Mouse (Mus musculus) heart, postnatal 0 days (tissue): ENCODE measurements around the gene Sec14l2. TPM values are rescaled to one million over a fixed set of nuclear protein-coding genes. Genes with fewer than 3 reads are reported as not detected.
"Not testable (repeated sequence)": the region's sequence is repeated elsewhere in the genome, so short reads cannot be mapped to it uniquely, and the experiment has no call there.

Experiments
- ATAC-seq: fragments of 200-750 bp; cut with Nextera tagmentation; 2 replicates; pipeline ENCODE4 v1.8.0; 2017; ENCODE audit warnings: low read depth, moderate number of reproducible peaks, moderate library complexity; ENCODE audit not compliant: insufficient read depth
- DNase-seq: peaks from one replicate; pipeline ENCODE4 v3.0.0-alpha.2; 2016; ENCODE audit warnings: low spot score
- H3K27ac ChIP-seq: fragments of 300-500 bp; sonication (generic); 2 replicates; pipeline ENCODE4 v1.5.1; 2014; ENCODE audit warnings: low read depth, mild to moderate bottlenecking
- H3K27me3 ChIP-seq: fragments of 300-500 bp; sonication (generic); 2 replicates; pipeline ENCODE4 v1.6.1; 2014; ENCODE audit warnings: low read length, mixed read lengths; ENCODE audit not compliant: control insufficient read depth, insufficient read depth
- H3K36me3 ChIP-seq: fragments of 300-500 bp; sonication (generic); replicated peaks from 2 replicates; pipeline ENCODE4 v1.6.1; 2014; ENCODE audit warnings: low read length, mixed read lengths; ENCODE audit not compliant: control insufficient read depth, insufficient read depth
- H3K4me1 ChIP-seq: fragments of 300-500 bp; sonication (generic); 2 replicates; pipeline ENCODE4 v1.6.1; 2014; ENCODE audit warnings: antibody characterized with exemption; ENCODE audit not compliant: control insufficient read depth, insufficient read depth
- H3K4me2 ChIP-seq: fragments of 300-500 bp; sonication (generic); 2 replicates; pipeline ENCODE4 v1.6.1; 2014; ENCODE audit warnings: low read depth, mild to moderate bottlenecking, low read length, moderate library complexity
- H3K4me3 ChIP-seq: fragments of 300-500 bp; sonication (generic); 2 replicates; pipeline ENCODE4 v1.5.1; 2014; ENCODE audit warnings: low read depth, low read length
- H3K9ac ChIP-seq: fragments of 300-500 bp; sonication (generic); replicated peaks from 2 replicates; pipeline ENCODE4 v1.6.1; 2014; ENCODE audit warnings: low read depth, low read length, mixed read lengths
- H3K9me3 ChIP-seq: fragments of 300-500 bp; sonication (generic); replicated peaks from 2 replicates; pipeline ENCODE4 v1.6.1; 2016; ENCODE audit warnings: low read length; ENCODE audit not compliant: control insufficient read depth
- CTCF ChIP-seq: IDR thresholded peaks from 2 replicates; pipeline ENCODE4 v1.5.1; 2016; ENCODE audit warnings: antibody characterized with exemption, control low read depth, low read depth
- EP300 ChIP-seq: IDR thresholded peaks from 2 replicates; pipeline ENCODE4 v1.6.1; 2016; ENCODE audit warnings: antibody characterized with exemption, low read depth
- WGBS: fragments of 180-500 bp; shearing (Covaris S2); extraction: QIAGEN DNeasy Blood & Tissue Kit; methylation state at CpG from one replicate; pipeline ENCODE4 v1.1.7; 2014; 5-methylcytosine and 5-hydroxymethylcytosine counted together
- polyA plus RNA-seq: library from polyadenylated mRNA; unstranded; fragments of >200 nt; fragmentation: Nextera tagmentation; extraction: Ambion mirVana; gene quantifications from 2 replicates; pipeline ENCODE4 v1.2.1, GENCODE M21; 2015
- total RNA-seq: library from RNA; depleted of rRNA; stranded (reverse); fragments of >200 nt; gene quantifications from 2 replicates; pipeline ENCODE4 v1.2.3, GENCODE M21; 2014; ENCODE audit warnings: low replicate concordance

Sec14l2 gene
- total and polyA plus RNA-seq, 2 experiments from 2014 or later, result 0.27 to 0.49 TPM

- H3K9me3 ChIP-seq, result no peaks in the 10 kb centered on the region
- 62% methylated on average over 6 of the region's 6 CpGs for WGBS
- no peak overlapping the region for H3K4me2 ChIP-seq
- DNase-seq (no peak), ATAC-seq (no peak)
- no peak overlapping the region for H3K9ac ChIP-seq
- H3K27me3 ChIP-seq, result peaks cover 11% of the 10 kb centered on the region; the same call in 1 of the 2 replicates
- H3K27ac ChIP-seq, result no peak overlapping the region
- peaks cover 16% of the 10 kb centered on the region for H3K4me1 ChIP-seq
- no peak overlapping the region for H3K4me3 ChIP-seq
- TF ChIP-seq EP300, result no peak
- no peak for TF ChIP-seq CTCF
- H3K36me3 ChIP-seq, result no peaks in the 10 kb centered on the region
These were observed 9.2 kb downstream of the Sec14l2 start for GRCm38 (mm10) chr11:4113970-4114369.

DNA sequence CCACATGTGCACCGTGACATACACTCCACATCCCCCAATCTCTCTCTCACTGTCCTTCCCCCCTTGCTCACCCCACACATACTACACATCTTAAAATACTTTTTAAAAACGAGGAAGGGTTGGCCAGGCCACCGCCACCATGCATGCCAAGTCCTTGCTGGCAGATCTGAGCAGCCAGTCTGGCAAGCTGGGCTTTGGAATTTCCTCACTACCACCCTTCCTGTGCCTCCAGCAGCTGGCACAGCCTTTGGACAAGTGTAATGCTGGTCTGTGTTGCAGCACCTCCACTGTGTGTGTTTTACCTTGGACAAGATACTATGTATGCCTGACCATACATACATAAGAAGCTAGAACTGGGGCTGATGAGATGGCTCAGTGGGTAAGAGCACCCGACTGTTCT is 9.7 kb downstream of the Sec14l2 start:
- no peak for TF ChIP-seq EP300
- no peak for TF ChIP-seq CTCF
- Histone ChIP-seq H3K27ac (no peak overlapping the region), H3K27me3 (peaks cover 11% of the 10 kb centered on the region; the same call in 1 of the 2 replicates), H3K4me3 (no peak overlapping the region), H3K36me3 (no peaks in the 10 kb centered on the region), H3K9ac (no peak overlapping the region), H3K9me3 (no peaks in the 10 kb centered on the region), H3K4me1 (peaks cover 16% of the 10 kb centered on the region), H3K4me2 (no peak overlapping the region)
- no peak for DNase-seq
- ATAC-seq, result no peak
- WGBS, result 59% methylated on average over 4 of the region's 4 CpGs

GRCm38 (mm10) chr11:4112861-4113260 is 10.4 kb downstream of the Sec14l2 start:
- H3K9ac ChIP-seq, result no peak overlapping the region
- WGBS, result 80% methylated on average over 6 of the region's 6 CpGs
- H3K4me3 ChIP-seq, result no peak overlapping the region
- no peaks in the 10 kb centered on the region for H3K36me3 ChIP-seq
- no peak for DNase-seq
- TF ChIP-seq EP300 (no peak), CTCF (no peak)
- ATAC-seq, result no peak
- no peak overlapping the region for H3K4me2 ChIP-seq
- peaks cover 11% of the 10 kb centered on the region; the same call in 1 of the 2 replicates for H3K27me3 ChIP-seq
- H3K27ac ChIP-seq, result no peak overlapping the region
- no peaks in the 10 kb centered on the region for H3K9me3 ChIP-seq
- H3K4me1 ChIP-seq, result peaks cover 10% of the 10 kb centered on the region

DNA sequence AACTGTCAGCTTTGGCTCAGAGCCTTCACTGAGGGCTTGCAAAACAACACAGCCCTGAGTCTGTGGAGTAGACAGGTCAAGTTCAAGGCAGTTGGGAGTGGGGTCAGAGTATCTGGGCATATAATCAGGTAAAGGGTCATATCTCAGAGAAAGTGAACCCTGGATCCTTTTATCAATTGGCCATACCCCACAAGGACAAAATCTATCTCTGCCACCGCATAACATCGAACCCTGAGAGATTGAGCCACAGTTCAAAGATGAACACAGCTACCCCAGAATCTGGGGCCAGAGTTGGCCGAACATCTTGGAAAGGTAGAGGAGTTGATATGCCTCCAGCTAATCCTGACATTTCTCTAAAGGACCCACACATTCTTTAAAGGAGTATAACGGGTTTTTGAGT is 11.2 kb downstream of the Sec14l2 start:
- Histone ChIP-seq H3K4me2 (no peak overlapping the region), H3K27me3 (0 out of 2 replicates have a peak, but pooled peaks cover 3% of the 10 kb centered on the region), H3K27ac (no peak overlapping the region), H3K36me3 (no peaks in the 10 kb centered on the region), H3K4me1 (peaks cover 10% of the 10 kb centered on the region), H3K4me3 (no peak overlapping the region), H3K9ac (no peak overlapping the region), H3K9me3 (no peaks in the 10 kb centered on the region)
- no peak for ATAC-seq
- no peak for DNase-seq
- TF ChIP-seq CTCF (no peak), EP300 (no peak)
- WGBS, result 78% methylated on average over 4 of the region's 4 CpGs

- no peak overlapping the region for H3K27ac ChIP-seq
- WGBS, result 76% methylated on average over 7 of the region's 7 CpGs
- no peak overlapping the region for H3K4me3 ChIP-seq
- H3K9ac ChIP-seq, result no peak overlapping the region
- no peak overlapping the region for H3K4me2 ChIP-seq
- no peaks in the 10 kb centered on the region for H3K27me3 ChIP-seq
- no peak for DNase-seq
- TF ChIP-seq CTCF (no peak), EP300 (no peak)
- H3K9me3 ChIP-seq, result no peaks in the 10 kb centered on the region
- H3K36me3 ChIP-seq, result no peaks in the 10 kb centered on the region
- H3K4me1 ChIP-seq, result no peaks in the 10 kb centered on the region
- ATAC-seq, result no peak
These were observed 14.5 kb downstream of the Sec14l2 start for GRCm38 (mm10) chr11:4108691-4109090.

DNA sequence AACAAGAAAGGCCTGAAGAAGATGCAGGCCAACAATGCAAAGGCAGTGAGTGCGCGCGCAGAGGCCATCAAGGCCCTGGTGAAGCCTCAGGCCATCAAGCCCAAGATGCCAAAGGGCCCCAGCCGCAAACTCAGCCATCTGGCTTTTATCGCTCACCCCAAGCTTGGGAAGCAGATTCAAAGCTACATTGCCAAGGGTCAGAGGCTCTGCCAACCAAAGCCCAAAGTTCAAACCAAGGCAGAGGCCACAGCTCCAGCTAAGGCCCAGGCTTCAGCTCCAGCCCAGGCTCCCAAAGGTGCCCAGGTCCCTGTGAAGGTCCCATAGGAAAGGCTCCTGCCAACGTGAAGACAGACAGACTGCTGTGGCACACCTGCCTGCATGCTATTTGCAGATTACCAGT is 15.3 kb downstream of the Sec14l2 start:
- ATAC-seq, H3K4me3 ChIP-seq, H3K27ac ChIP-seq, H3K27me3 ChIP-seq, H3K4me2 ChIP-seq, H3K9me3 ChIP-seq, H3K36me3 ChIP-seq, H3K9ac ChIP-seq, H3K4me1 ChIP-seq, DNase-seq: not testable (repeated sequence)
- WGBS, result 83% methylated on average over 3 of the region's 6 CpGs
